Mouse (Mus musculus): ENCODE measurements around the gene Fibp. TPM values are rescaled to one million over a fixed set of nuclear protein-coding genes. Genes with fewer than 3 reads are reported as not detected.

Fibp gene
- total and polyA plus RNA-seq, 3 experiments = 21.9 to 63.5 TPM; not detected in 1

DNA sequence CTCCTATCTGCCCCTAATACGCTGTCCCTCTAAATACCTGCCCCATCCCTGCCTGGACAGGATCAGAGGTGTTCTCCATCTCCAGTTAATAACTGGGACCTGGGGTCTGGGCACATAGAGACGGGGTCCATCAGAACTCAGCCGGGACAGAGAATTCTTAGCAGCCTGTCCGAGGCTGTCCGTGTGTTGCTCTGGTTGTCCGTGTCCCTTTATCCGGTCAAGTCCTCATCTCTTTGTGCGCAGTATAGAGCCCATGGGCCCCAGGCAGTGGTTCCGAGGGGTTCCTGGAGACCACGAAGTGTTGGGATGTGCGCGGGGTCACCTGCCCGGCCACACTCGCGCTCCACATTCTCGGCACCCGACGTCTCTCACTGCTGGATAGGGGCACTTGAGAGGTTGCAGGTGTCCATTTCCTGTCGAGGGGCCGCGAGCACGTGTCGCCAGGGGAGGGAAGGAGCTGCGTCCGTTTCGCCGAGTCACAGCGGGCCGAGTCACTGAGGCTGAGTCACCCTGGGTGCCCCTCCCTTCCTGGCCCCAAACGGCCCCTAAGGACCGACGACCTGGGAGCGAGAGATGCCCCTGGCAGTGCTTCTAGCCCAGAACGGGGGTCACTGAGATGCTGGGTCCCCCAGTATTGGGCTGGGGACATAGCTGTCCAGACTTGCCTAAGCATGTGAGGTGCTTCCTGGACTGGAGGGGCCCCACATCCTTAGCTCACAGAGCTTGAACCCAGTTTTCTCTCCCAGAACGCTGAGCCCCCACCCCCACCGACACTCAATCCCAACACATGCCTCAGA is 11.9 kb upstream of the Fibp start (continued):
- no peak for TF ChIP-seq CHD1 (IDR thresholded peaks at IDR 0.05; ENCODE audit: low read depth, low read length)
- no peak for TF ChIP-seq MAFK (IDR thresholded peaks at IDR 0.05; ENCODE audit: borderline replicate concordance, low read depth, low read length)
- no peak for TF ChIP-seq ZNF384 (IDR thresholded peaks at IDR 0.05; ENCODE audit: low read depth, low read length)
- no peak for TF ChIP-seq POLR2AphosphoS2 (IDR thresholded peaks at IDR 0.05; ENCODE audit: low read length)
- no peak for TF ChIP-seq MYB (IDR thresholded peaks at IDR 0.05; ENCODE audit: low read depth, low read length)

DNA sequence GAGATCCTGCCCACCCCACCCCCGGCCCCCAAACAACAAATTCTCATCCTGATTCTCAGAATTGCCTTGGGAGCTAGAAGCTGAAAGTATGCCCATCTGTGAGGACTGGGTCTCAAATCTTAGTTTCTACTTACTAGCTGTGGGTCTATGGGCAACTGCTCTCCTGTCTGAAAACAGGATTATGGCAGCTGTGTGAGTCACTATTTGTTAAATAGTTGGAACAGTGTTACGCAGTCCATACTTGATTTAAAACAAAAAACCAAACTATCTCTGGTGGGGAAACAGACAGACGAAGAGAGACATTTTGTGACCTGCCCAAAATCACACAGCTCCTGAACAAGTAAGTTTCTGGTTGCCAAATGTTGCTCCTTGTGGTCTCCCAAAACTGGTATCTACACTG is 10.7 kb upstream of the Fibp start:
- Histone ChIP-seq H3K36me3 (ENCODE audit: control insufficient read depth in 1 of 2, insufficient read depth in 2 of 2, low read length in 2 of 2) (peaks cover 0 to 4% of the 10 kb centered on the region in 2 experiments; a peak in 2 of 4 replicates), H3K4me1 (ENCODE audit: control insufficient read depth in 1 of 2, insufficient read depth in 2 of 2, low read length in 2 of 2) (peaks cover 0 to 25% of the 10 kb centered on the region in 2 experiments; a peak in 3 of 4 replicates)

DNA sequence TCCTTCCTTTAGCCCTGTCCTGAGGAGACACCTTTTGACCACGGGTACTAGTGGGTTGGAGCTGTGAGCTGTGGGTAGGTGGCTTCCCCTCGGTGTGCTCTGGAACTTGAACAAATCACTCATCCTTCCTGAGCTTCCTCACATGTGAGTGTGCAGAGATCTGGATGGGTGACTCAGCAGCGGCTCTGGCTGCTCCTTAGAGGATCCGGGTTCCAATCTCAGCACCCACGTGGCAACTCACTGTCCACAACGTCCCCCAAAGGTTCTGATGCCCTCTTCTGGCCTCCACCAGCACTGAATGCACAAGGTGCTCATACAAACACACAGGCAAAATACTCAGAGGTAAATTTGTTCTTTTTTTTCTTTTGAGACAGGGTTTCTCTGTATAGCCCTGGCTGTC is 8.6 kb upstream of the Fibp start:
- Histone ChIP-seq H3K9me3 (replicated peaks; ENCODE audit: insufficient read depth, low read length) (no peaks in the 10 kb centered on the region), H3K9ac (ENCODE audit: control insufficient read depth, low read depth, low read length, poor library complexity, severe bottlenecking) (no peak overlapping the region), H3K4me1 (ENCODE audit: control insufficient read depth in 1 of 2, insufficient read depth in 2 of 2, low read length in 2 of 2) (peaks cover 0 to 34% of the 10 kb centered on the region in 2 experiments; a peak in 3 of 4 replicates), H3K4me3 (ENCODE audit: control insufficient read depth in 1 of 2, insufficient read depth in 1 of 2, low read depth in 2 of 2, low read length in 2 of 2) (no peak overlapping the region), H3K36me3 (ENCODE audit: control insufficient read depth in 1 of 2, insufficient read depth in 2 of 2, low read length in 2 of 2) (peaks cover 0 to 6% of the 10 kb centered on the region in 2 experiments; a peak in 2 of 4 replicates), H3K27me3 (ENCODE audit: control insufficient read depth in 1 of 2, insufficient read depth in 2 of 2, low read length in 2 of 2) (no peaks in the 10 kb centered on the region), H3K79me2 (ENCODE audit: control insufficient read depth, insufficient read depth, low read length, poor library complexity) (peaks cover 16% of the 10 kb centered on the region), H3K27ac (ENCODE audit: control insufficient read depth, low read depth, low read length) (no peak overlapping the region)
- DNase-seq (ENCODE audit: low read depth, low spot score) = no peak
- TF ChIP-seq EP300 (IDR thresholded peaks at IDR 0.05; ENCODE audit: low read depth in 1 of 2, low read length in 2 of 2) = no peak
- TF ChIP-seq UBTF (IDR thresholded peaks at IDR 0.05; ENCODE audit: borderline replicate concordance, insufficient read depth, low read depth, low read length) = no peak
- no peak for TF ChIP-seq MEF2A (IDR thresholded peaks at IDR 0.05; ENCODE audit: extremely low read depth, insufficient replicate concordance, low read depth, low read length, poor library complexity, severe bottlenecking)
- TF ChIP-seq SMC3 (IDR thresholded peaks at IDR 0.05; ENCODE audit: low read depth, low read length) = no peak
- no peak for TF ChIP-seq NELFE (IDR thresholded peaks at IDR 0.05; ENCODE audit: low read depth, low read length)
- no peak for TF ChIP-seq TBP (IDR thresholded peaks at IDR 0.05; ENCODE audit: low read depth, low read length)
- no peak for TF ChIP-seq MYC (IDR thresholded peaks at IDR 0.05; ENCODE audit: low read depth, low read length)
- TF ChIP-seq ETS1 (IDR thresholded peaks at IDR 0.05; ENCODE audit: low read depth, low read length) = no peak
- no peak for TF ChIP-seq MXI1 (IDR thresholded peaks at IDR 0.05; ENCODE audit: low read depth, low read length)
- TF ChIP-seq MAZ (IDR thresholded peaks at IDR 0.05; ENCODE audit: low read depth, low read length) = no peak
- no peak for TF ChIP-seq USF1 (IDR thresholded peaks at IDR 0.05; ENCODE audit: low read depth, low read length)
- TF ChIP-seq BHLHE40 (IDR thresholded peaks at IDR 0.05; ENCODE audit: borderline replicate concordance, low read depth, low read length) = no peak
- TF ChIP-seq RCOR1 (IDR thresholded peaks at IDR 0.05; ENCODE audit: low read depth, low read length) = no peak
- TF ChIP-seq NRF1 (IDR thresholded peaks at IDR 0.05; ENCODE audit: insufficient read depth, low read depth, low read length, poor library complexity, severe bottlenecking) = no peak
- no peak for TF ChIP-seq ZNF384 (IDR thresholded peaks at IDR 0.05; ENCODE audit: low read depth, low read length)
- no peak for TF ChIP-seq GATA1 (IDR thresholded peaks at IDR 0.05; ENCODE audit: low read depth, low read length)
- TF ChIP-seq TCF12 (IDR thresholded peaks at IDR 0.05; ENCODE audit: low read depth, low read length) = no peak
- no peak for TF ChIP-seq MYB (IDR thresholded peaks at IDR 0.05; ENCODE audit: low read depth, low read length)
- TF ChIP-seq ELF1 (IDR thresholded peaks at IDR 0.05; ENCODE audit: low read depth, low read length) = no peak

More for the DNA sequence above, 10.7 kb upstream of the Fibp start:
- Histone ChIP-seq H3K4me3 (ENCODE audit: control insufficient read depth in 1 of 2, insufficient read depth in 1 of 2, low read depth in 2 of 2, low read length in 2 of 2) (no peak overlapping the region), H3K9ac (ENCODE audit: control insufficient read depth, low read depth, low read length, poor library complexity, severe bottlenecking) (no peak overlapping the region), H3K27ac (ENCODE audit: control insufficient read depth, low read depth, low read length) (no peak overlapping the region), H3K9me3 (replicated peaks; ENCODE audit: insufficient read depth, low read length) (no peaks in the 10 kb centered on the region), H3K79me2 (ENCODE audit: control insufficient read depth, insufficient read depth, low read length, poor library complexity) (peaks cover 6% of the 10 kb centered on the region; the same call in 1 of the 2 replicates), H3K27me3 (ENCODE audit: control insufficient read depth in 1 of 2, insufficient read depth in 2 of 2, low read length in 2 of 2) (no peaks in the 10 kb centered on the region)
- DNase-seq (ENCODE audit: low read depth, low spot score) = no peak
- TF ChIP-seq CHD1 (IDR thresholded peaks at IDR 0.05; ENCODE audit: low read depth, low read length) (no peak), MXI1 (IDR thresholded peaks at IDR 0.05; ENCODE audit: low read depth, low read length) (no peak), MYB (IDR thresholded peaks at IDR 0.05; ENCODE audit: low read depth, low read length) (no peak), GABPA (IDR thresholded peaks at IDR 0.05; ENCODE audit: low read depth, low read length) (no peak), E2F4 (IDR thresholded peaks at IDR 0.05; ENCODE audit: borderline replicate concordance, low read depth, low read length) (no peak), SMC3 (IDR thresholded peaks at IDR 0.05; ENCODE audit: low read depth, low read length) (no peak), ZC3H11A (IDR thresholded peaks at IDR 0.05; ENCODE audit: low read depth, low read length) (no peak), TCF12 (IDR thresholded peaks at IDR 0.05; ENCODE audit: low read depth, low read length) (no peak), USF2 (IDR thresholded peaks at IDR 0.05; ENCODE audit: borderline replicate concordance in 1 of 2, insufficient read depth in 1 of 2, low read depth in 1 of 2, low read length in 2 of 2) (no peak), MYC (IDR thresholded peaks at IDR 0.05; ENCODE audit: low read depth, low read length) (no peak), USF1 (IDR thresholded peaks at IDR 0.05; ENCODE audit: low read depth, low read length) (no peak), TAL1 (IDR thresholded peaks at IDR 0.05; ENCODE audit: low read length) (no peak), EP300 (IDR thresholded peaks at IDR 0.05; ENCODE audit: low read depth in 1 of 2, low read length in 2 of 2) (no peak), RCOR1 (IDR thresholded peaks at IDR 0.05; ENCODE audit: low read depth, low read length) (no peak), BHLHE40 (IDR thresholded peaks at IDR 0.05; ENCODE audit: borderline replicate concordance, low read depth, low read length) (no peak), POLR2A (IDR thresholded peaks at IDR 0.05; ENCODE audit: control insufficient read depth in 1 of 2, insufficient read depth in 1 of 2, low read depth in 1 of 2, low read length in 2 of 2, poor library complexity in 1 of 2) (no peak)
